Mouse (Mus musculus) testis, adult 10 weeks (tissue): ENCODE results near the gene Lmo3. TPM values are rescaled to one million over a fixed set of nuclear protein-coding genes. Genes with fewer than 3 reads are reported as not detected.

Source experiments
- polyA plus RNA-seq: library from polyadenylated mRNA; stranded (reverse); fragments of 350-450 nt; fragmentation: Illumina TruSeq; extraction: RNeasy Lipid Tissue Mini Kit (QIAGEN cat#74804); gene quantifications from one replicate; pipeline ENCODE4 v1.2.3, GENCODE M21; 2014; ENCODE audit warnings: low read depth, low replicate concordance

Gene Lmo3
- not detected for polyA plus RNA-seq

GRCm38 (mm10) chr6:138581734-138582505 is at the start of gene Lmo3:
Gene Lmo3 (minus strand): TSS chr6:138581968.

Other genes starting within 250 kb of the Lmo3 start
- gene Igbp1b, start 76.6 kb upstream of the Lmo3 start, polyA plus RNA-seq: 10.7 TPM